Mouse (Mus musculus): ENCODE measurements around the gene Ap2a2.

DNA sequence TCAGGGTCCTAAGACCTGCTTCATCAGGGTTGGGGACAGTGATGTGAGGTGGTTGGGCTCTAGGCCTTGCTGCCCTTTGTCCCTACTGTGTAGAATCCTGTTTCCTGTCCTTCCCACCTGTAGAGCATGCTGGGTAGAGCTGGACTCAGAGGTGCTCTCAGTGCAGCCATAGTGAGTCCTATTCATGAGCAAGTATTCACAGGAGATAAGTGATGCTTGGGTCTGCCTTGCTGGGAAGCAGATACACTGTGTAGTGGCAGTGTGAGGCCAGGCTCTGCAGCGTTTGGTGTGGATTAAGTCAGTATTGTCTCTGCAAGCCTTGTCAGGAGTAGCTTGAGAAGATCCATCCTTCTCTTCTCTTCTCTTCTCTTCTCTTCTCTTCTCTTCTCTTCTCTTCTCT is 23.9 kb downstream of the Ap2a2 start:
- TF ChIP-seq ZNF384 (IDR thresholded peaks at IDR 0.05; ENCODE audit: low read depth, low read length) (no peak), MAFK (IDR thresholded peaks at IDR 0.05; ENCODE audit: insufficient read depth, low read depth, low read length) (no peak), CHD2 (IDR thresholded peaks at IDR 0.05; ENCODE audit: low read depth, low read length) (no peak), HCFC1 (IDR thresholded peaks at IDR 0.05; ENCODE audit: borderline replicate concordance, insufficient read depth, low read length) (no peak)

Data from ES-E14 (cell line).